Mouse (Mus musculus) midbrain, embryonic 15.5 days (tissue): ENCODE data around the gene Paxx. TPM values are rescaled to one million over a fixed set of nuclear protein-coding genes. Genes with fewer than 3 reads are reported as not detected.

Experiments
- ATAC-seq: fragments of 200-750 bp; cut with Nextera tagmentation; replicated peaks from 2 replicates; pipeline ENCODE4 v1.8.0; 2017; ENCODE audit warnings: moderate TSS enrichment
- H3K27ac ChIP-seq: fragments of 300-500 bp; sonication (generic); 2 replicates; pipeline ENCODE4 v1.5.1; 2015; ENCODE audit warnings: mild to moderate bottlenecking, inconsistent platforms
- H3K27me3 ChIP-seq: fragments of 300-500 bp; sonication (generic); replicated peaks from 2 replicates; pipeline ENCODE4 v1.6.1; 2015; ENCODE audit warnings: inconsistent platforms
- H3K36me3 ChIP-seq: fragments of 300-500 bp; sonication (generic); replicated peaks from 2 replicates; pipeline ENCODE4 v1.6.1; 2015; ENCODE audit warnings: inconsistent platforms
- H3K4me1 ChIP-seq: fragments of 300-500 bp; sonication (generic); 2 replicates; pipeline ENCODE4 v1.6.1; 2015; ENCODE audit warnings: inconsistent platforms
- H3K4me2 ChIP-seq: fragments of 300-500 bp; sonication (generic); 2 replicates; pipeline ENCODE4 v1.6.1; 2015; ENCODE audit warnings: inconsistent platforms, mild to moderate bottlenecking, moderate library complexity
- H3K4me3 ChIP-seq: fragments of 300-500 bp; sonication (generic); 2 replicates; pipeline ENCODE4 v1.5.1; 2015; ENCODE audit warnings: mild to moderate bottlenecking, inconsistent platforms
- H3K9ac ChIP-seq: fragments of 300-500 bp; sonication (generic); 2 replicates; pipeline ENCODE4 v1.6.1; 2015; ENCODE audit warnings: mild to moderate bottlenecking, inconsistent platforms
- H3K9me3 ChIP-seq: fragments of 300-500 bp; sonication (generic); 2 replicates; pipeline ENCODE4 v1.6.1; 2016; ENCODE audit warnings: inconsistent platforms
- WGBS: fragments of 180-500 bp; shearing (Covaris S2); methylation state at CpG from one replicate; pipeline ENCODE4 v1.1.7; 2015; ENCODE audit warnings: mixed read lengths; 5-methylcytosine and 5-hydroxymethylcytosine counted together
- polyA plus RNA-seq: library from polyadenylated mRNA; unstranded; fragments of >200 nt; fragmentation: Nextera tagmentation; extraction: Ambion mirVana; gene quantifications from 2 replicates; pipeline ENCODE4 v1.2.1, GENCODE M21; 2015

Gene Paxx
- polyA plus RNA-seq, 1 experiment from 2014 or later: 119 TPM

- no peak overlapping the region for H3K4me2 ChIP-seq
These were observed 2.0 kb downstream of the Paxx start for GRCm38 (mm10) chr2:25458911-25459310.

GRCm38 (mm10) chr2:25457022-25457896, 3.6 kb downstream of the Paxx start:
- 87% methylated on average over 9 of the region's 9 CpGs for WGBS
- no peaks in the 10 kb centered on the region for H3K27me3 ChIP-seq
- H3K9me3 ChIP-seq: no peaks in the 10 kb centered on the region
- H3K4me1 ChIP-seq: peaks cover 26% of the 10 kb centered on the region
- H3K4me3 ChIP-seq: no peak overlapping the region
- H3K4me2 ChIP-seq: no peak overlapping the region
- ATAC-seq: no peak
- peaks cover 6% of the 10 kb centered on the region for H3K36me3 ChIP-seq
- no peak overlapping the region for H3K9ac ChIP-seq
- H3K27ac ChIP-seq: no peak overlapping the region

More at GRCm38 (mm10) chr2:25458911-25459310, 2.0 kb downstream of the Paxx start:
- H3K27me3 ChIP-seq: no peaks in the 10 kb centered on the region
- H3K36me3 ChIP-seq: peaks cover 6% of the 10 kb centered on the region
- peaks cover 26% of the 10 kb centered on the region for H3K4me1 ChIP-seq
- no peak overlapping the region for H3K27ac ChIP-seq
- H3K9ac ChIP-seq: no peak overlapping the region
- ATAC-seq: no peak
- 75% methylated on average over 5 of the region's 5 CpGs for WGBS
- no peaks in the 10 kb centered on the region for H3K9me3 ChIP-seq
- no peak overlapping the region for H3K4me3 ChIP-seq

- ATAC-seq: no peak
- no peak within 1 kb of the TSS for H3K9ac ChIP-seq
- H3K4me2 ChIP-seq: no peak within 1 kb of the TSS
- WGBS: 70% methylated on average over 14 of the region's 14 CpGs
- peaks cover 6% of the 10 kb centered on the region for H3K36me3 ChIP-seq
- no peaks in the 10 kb centered on the region for H3K27me3 ChIP-seq
- H3K27ac ChIP-seq: no peak within 1 kb of the TSS
- no peaks in the 10 kb centered on the region for H3K9me3 ChIP-seq
- peaks cover 22% of the 10 kb centered on the region for H3K4me1 ChIP-seq
- no peak within 1 kb of the TSS for H3K4me3 ChIP-seq
These were observed 4.5 kb downstream of the Paxx start, which contains the start of gene Clic3 for GRCm38 (mm10) chr2:25456205-25456953. TSS of gene Clic3 (plus strand) at chr2:25456838.

- Histone ChIP-seq H3K4me1 (no peaks in the 10 kb centered on the region), H3K27me3 (no peaks in the 10 kb centered on the region), H3K36me3 (peaks cover 5% of the 10 kb centered on the region), H3K27ac (no peak overlapping the region), H3K9ac (no peak overlapping the region), H3K9me3 (no peaks in the 10 kb centered on the region), H3K4me3 (no peak overlapping the region), H3K4me2 (no peak overlapping the region)
- 35% methylated on average over 1 of the region's 1 CpGs for WGBS
- ATAC-seq: no peak
These were observed 7.9 kb downstream of the Paxx start for GRCm38 (mm10) chr2:25452951-25453350.

- WGBS: 87% methylated on average over 8 of the region's 8 CpGs
- no peaks in the 10 kb centered on the region for H3K27me3 ChIP-seq
- H3K4me3 ChIP-seq: no peak overlapping the region
- no peak overlapping the region for H3K9ac ChIP-seq
- H3K9me3 ChIP-seq: no peaks in the 10 kb centered on the region
- ATAC-seq: no peak
- peaks cover 22% of the 10 kb centered on the region for H3K36me3 ChIP-seq
- H3K27ac ChIP-seq: no peak overlapping the region
- no peaks in the 10 kb centered on the region for H3K4me1 ChIP-seq
- H3K4me2 ChIP-seq: no peak overlapping the region
These were observed 9.8 kb downstream of the Paxx start for GRCm38 (mm10) chr2:25450853-25451647.

GRCm38 (mm10) chr2:25442682-25443081, 18.2 kb downstream of the Paxx start:
- no peaks in the 10 kb centered on the region for H3K4me1 ChIP-seq
- 95% methylated on average over 14 of the region's 14 CpGs for WGBS
- H3K36me3 ChIP-seq: peaks cover 81% of the 10 kb centered on the region
- no peak overlapping the region for H3K4me2 ChIP-seq
- no peak overlapping the region for H3K9ac ChIP-seq
- H3K4me3 ChIP-seq: no peak overlapping the region
- no peak overlapping the region for H3K27ac ChIP-seq
- no peaks in the 10 kb centered on the region for H3K27me3 ChIP-seq
- no peak for ATAC-seq
- H3K9me3 ChIP-seq: no peaks in the 10 kb centered on the region

GRCm38 (mm10) chr2:25441067-25441466, 19.8 kb downstream of the Paxx start:
- H3K27me3 ChIP-seq: no peaks in the 10 kb centered on the region
- H3K9ac ChIP-seq: no peak overlapping the region
- H3K27ac ChIP-seq: no peak overlapping the region
- no peak overlapping the region for H3K4me3 ChIP-seq
- no peak overlapping the region for H3K4me2 ChIP-seq
- no peaks in the 10 kb centered on the region for H3K9me3 ChIP-seq
- no peak for ATAC-seq
- peaks cover 82% of the 10 kb centered on the region for H3K36me3 ChIP-seq
- H3K4me1 ChIP-seq: no peaks in the 10 kb centered on the region
- 89% methylated on average over 20 of the region's 20 CpGs for WGBS

- peaks cover 4% of the 10 kb centered on the region for H3K4me1 ChIP-seq
- H3K27ac ChIP-seq: no peak overlapping the region
- H3K36me3 ChIP-seq: peaks cover 50% of the 10 kb centered on the region
- no peaks in the 10 kb centered on the region for H3K9me3 ChIP-seq
- H3K9ac ChIP-seq: no peak overlapping the region
- no peaks in the 10 kb centered on the region for H3K27me3 ChIP-seq
- no peak overlapping the region for H3K4me2 ChIP-seq
- no peak for ATAC-seq
- H3K4me3 ChIP-seq: no peak overlapping the region
- 92% methylated on average over 10 of the region's 10 CpGs for WGBS
These were observed 24.5 kb downstream of the Paxx start for GRCm38 (mm10) chr2:25436286-25436820.

GRCm38 (mm10) chr2:25434292-25434691, 26.6 kb downstream of the Paxx start:
- Histone ChIP-seq H3K4me1 (peaks cover 24% of the 10 kb centered on the region), H3K27ac (no peak overlapping the region), H3K36me3 (peaks cover 38% of the 10 kb centered on the region), H3K9ac (no peak overlapping the region), H3K4me2 (no peak overlapping the region), H3K4me3 (no peak overlapping the region), H3K27me3 (no peaks in the 10 kb centered on the region), H3K9me3 (no peaks in the 10 kb centered on the region)
- ATAC-seq: no peak
- WGBS: 89% methylated on average over 8 of the region's 8 CpGs

GRCm38 (mm10) chr2:25433101-25433500, 27.8 kb downstream of the Paxx start:
- Histone ChIP-seq H3K27ac (no peak overlapping the region), H3K4me2 (no peak overlapping the region), H3K9me3 (no peaks in the 10 kb centered on the region), H3K36me3 (peaks cover 27% of the 10 kb centered on the region), H3K4me1 (peaks cover 27% of the 10 kb centered on the region), H3K27me3 (no peaks in the 10 kb centered on the region), H3K9ac (no peak overlapping the region), H3K4me3 (no peak overlapping the region)
- ATAC-seq: no peak
- WGBS: 93% methylated on average over 17 of the region's 17 CpGs

- no peak overlapping the region for H3K4me2 ChIP-seq
- H3K9me3 ChIP-seq: no peaks in the 10 kb centered on the region
- H3K4me1 ChIP-seq: peaks cover 29% of the 10 kb centered on the region
- no peaks in the 10 kb centered on the region for H3K27me3 ChIP-seq
- ATAC-seq: no peak
- peaks cover 21% of the 10 kb centered on the region; the same call in 1 of the 2 replicates for H3K36me3 ChIP-seq
- no peak overlapping the region for H3K9ac ChIP-seq
- WGBS: 84% methylated on average over 11 of the region's 11 CpGs
- H3K4me3 ChIP-seq: no peak overlapping the region
- H3K27ac ChIP-seq: no peak overlapping the region
These were observed 28.4 kb downstream of the Paxx start for GRCm38 (mm10) chr2:25432326-25433098.
